Mouse (Mus musculus): ENCODE data around the gene Rnf41.

The Rnf41 gene

GRCm38 (mm10) chr10:128459409-128460269 lies 48.2 kb downstream of the Rnf41 start:
- no peak for DNase-seq (ENCODE audit: extremely low read depth, low read depth, low spot score)

- DNase-seq (ENCODE audit: extremely low read depth, low read depth, low spot score) = no peak
Observed at GRCm38 (mm10) chr10:128460270-128460630, 48.8 kb downstream of the Rnf41 start.

- DNase-seq (ENCODE audit: extremely low read depth, low read depth, low spot score) = no peak
Observed at GRCm38 (mm10) chr10:128474366-128474765, 62.9 kb downstream of the Rnf41 start.

GRCm38 (mm10) chr10:128486370-128486769 lies 74.9 kb downstream of the Rnf41 start:
- no peak for DNase-seq (ENCODE audit: extremely low read depth, low read depth, low spot score)

GRCm38 (mm10) chr10:128487861-128488712 lies 76.6 kb downstream of the Rnf41 start:
- DNase-seq (ENCODE audit: extremely low read depth, low read depth, low spot score) = no peak

- DNase-seq (ENCODE audit: extremely low read depth, low read depth, low spot score) = no peak
Observed at GRCm38 (mm10) chr10:128488776-128489175, 77.3 kb downstream of the Rnf41 start.

GRCm38 (mm10) chr10:128489380-128489779 lies 77.9 kb downstream of the Rnf41 start:
- DNase-seq (ENCODE audit: extremely low read depth, low read depth, low spot score) = no peak

- DNase-seq (ENCODE audit: extremely low read depth, low read depth, low spot score) = no peak
Observed at GRCm38 (mm10) chr10:128489785-128490184, 78.3 kb downstream of the Rnf41 start.

- DNase-seq (ENCODE audit: extremely low read depth, low read depth, low spot score) = peak; percentile 63
Observed at GRCm38 (mm10) chr10:128490232-128490631, 78.8 kb downstream of the Rnf41 start.

- no peak for DNase-seq (ENCODE audit: extremely low read depth, low read depth, low spot score)
Observed at GRCm38 (mm10) chr10:128490912-128491311, 79.5 kb downstream of the Rnf41 start.

Data from fat pad, adult 2 months (tissue).